Mouse (Mus musculus) naive thymus-derived CD4-positive, alpha-beta T cell, adult 2 months (primary cell): ENCODE measurements around the gene Tmem135.
"Not testable (repeated sequence)": the region's sequence is repeated elsewhere in the genome, so short reads cannot be mapped to it uniquely, and the experiment has no call there.

ENCODE experiments used
- DNase-seq: peaks from one replicate; pipeline ENCODE4 v3.0.0-alpha.2; 2011; ENCODE audit warnings: low read depth

The Tmem135 gene

GRCm38 (mm10) chr7:89322741-89323140 lies 81.3 kb downstream of the Tmem135 start:
- DNase-seq = not testable (repeated sequence)

- no peak for DNase-seq
These were observed 84.7 kb downstream of the Tmem135 start for GRCm38 (mm10) chr7:89319351-89319750.

- not testable (repeated sequence) for DNase-seq
These were observed 86.9 kb downstream of the Tmem135 start for GRCm38 (mm10) chr7:89317088-89317487.

- no peak for DNase-seq
These were observed 87.9 kb downstream of the Tmem135 start for GRCm38 (mm10) chr7:89316112-89316511.

- DNase-seq = no peak
These were observed 92.5 kb downstream of the Tmem135 start for GRCm38 (mm10) chr7:89311555-89311954.

GRCm38 (mm10) chr7:89308926-89309325 lies 95.1 kb downstream of the Tmem135 start:
- no peak for DNase-seq

GRCm38 (mm10) chr7:89308238-89308637 lies 95.8 kb downstream of the Tmem135 start:
- peak; percentile 37 for DNase-seq

GRCm38 (mm10) chr7:89306831-89307230 lies 97.2 kb downstream of the Tmem135 start:
- DNase-seq = no peak

- DNase-seq = no peak
These were observed 99.1 kb downstream of the Tmem135 start for GRCm38 (mm10) chr7:89304958-89305357.

- DNase-seq = no peak
These were observed 100.3 kb downstream of the Tmem135 start for GRCm38 (mm10) chr7:89303765-89304164.

GRCm38 (mm10) chr7:89298911-89299458 lies 105.0 kb downstream of the Tmem135 start:
- no peak for DNase-seq

GRCm38 (mm10) chr7:89296941-89297340 lies 107.1 kb downstream of the Tmem135 start:
- no peak for DNase-seq

GRCm38 (mm10) chr7:89282664-89283063 lies 121.4 kb downstream of the Tmem135 start:
- no peak for DNase-seq

GRCm38 (mm10) chr7:89270438-89270837 lies 133.6 kb downstream of the Tmem135 start:
- not testable (repeated sequence) for DNase-seq

GRCm38 (mm10) chr7:89269826-89270225 lies 134.2 kb downstream of the Tmem135 start:
- DNase-seq = no peak

GRCm38 (mm10) chr7:89267542-89267941 lies 136.5 kb downstream of the Tmem135 start:
- no peak for DNase-seq

- no peak for DNase-seq
These were observed 137.8 kb downstream of the Tmem135 start for GRCm38 (mm10) chr7:89266017-89266760.

GRCm38 (mm10) chr7:89260966-89261365 lies 143.1 kb downstream of the Tmem135 start:
- no peak for DNase-seq

GRCm38 (mm10) chr7:89258832-89259231 lies 145.2 kb downstream of the Tmem135 start:
- DNase-seq = no peak

GRCm38 (mm10) chr7:89257871-89258502 lies 146.0 kb downstream of the Tmem135 start:
- no peak for DNase-seq

GRCm38 (mm10) chr7:89253772-89254171 lies 150.2 kb downstream of the Tmem135 start:
- DNase-seq = no peak

- DNase-seq = peak; percentile 22
These were observed 150.7 kb downstream of the Tmem135 start for GRCm38 (mm10) chr7:89253317-89253716.

GRCm38 (mm10) chr7:89251880-89252453 lies 152.1 kb downstream of the Tmem135 start:
- DNase-seq = no peak
